Mouse (Mus musculus) splenic B cell, adult 2 months (primary cell): Measurements from ENCODE around the gene Gabarapl2.

Experiments used
- DNase-seq: peaks from one replicate; pipeline ENCODE4 v3.0.0-alpha.2; 2011; ENCODE audit warnings: low read depth, low spot score
- H3K27me3 ChIP-seq: 2 replicates; pipeline ENCODE4 v1.6.1; 2012; ENCODE audit warnings: mild to moderate bottlenecking, low read length, moderate library complexity, mixed read lengths; ENCODE audit not compliant: control insufficient read depth, poor library complexity, insufficient read depth, severe bottlenecking
- H3K36me3 ChIP-seq: 2 replicates; pipeline ENCODE4 v1.6.1; 2012; ENCODE audit warnings: mild to moderate bottlenecking, low read length, moderate library complexity, mixed read lengths; ENCODE audit not compliant: control insufficient read depth, poor library complexity, insufficient read depth, severe bottlenecking

Gene Gabarapl2

DNA sequence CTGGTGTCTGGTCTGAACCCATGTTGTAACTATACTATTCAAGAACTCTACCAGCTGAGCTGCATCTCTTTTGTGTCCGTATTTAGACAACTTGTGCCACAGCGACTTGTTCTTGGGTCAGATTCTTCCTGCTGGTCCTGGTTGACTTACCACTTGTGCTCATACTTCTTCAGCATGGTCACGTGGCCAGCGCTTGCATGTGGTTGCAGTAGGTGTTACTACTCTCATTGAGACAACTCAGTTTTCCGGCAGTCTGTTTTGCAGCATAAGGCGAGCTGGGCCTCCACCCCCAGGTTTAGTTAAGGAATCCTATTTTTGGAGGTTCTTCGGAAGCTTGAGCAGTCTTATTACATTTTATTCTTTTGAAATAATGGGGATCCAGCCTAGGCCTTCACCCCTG is 10.8 kb downstream of the Gabarapl2 start:
- H3K27me3 ChIP-seq: no peaks in the 10 kb centered on the region
- H3K36me3 ChIP-seq: peaks cover 7% of the 10 kb centered on the region; the same call in 1 of the 2 replicates
- peak; percentile 63 for DNase-seq

DNA sequence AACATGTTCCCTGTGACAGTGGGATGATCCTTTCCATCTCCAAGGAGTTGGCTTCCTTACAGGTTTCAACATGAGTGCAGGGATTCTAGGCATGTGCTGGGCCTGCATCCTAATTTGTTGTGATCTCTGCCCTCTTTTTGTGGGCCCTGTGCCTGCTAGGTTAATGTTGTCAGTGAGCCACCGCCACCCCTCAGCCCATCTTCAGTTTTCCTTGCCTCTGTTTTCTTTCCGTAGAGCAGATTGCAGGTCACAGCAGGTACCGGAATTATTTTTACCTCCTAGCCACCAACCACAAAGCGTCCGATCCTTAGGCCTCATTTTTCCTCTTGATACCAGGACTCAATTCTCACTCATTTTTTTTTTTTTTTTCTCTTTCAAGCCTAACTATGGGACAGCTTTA is 11.4 kb downstream of the Gabarapl2 start:
- Histone ChIP-seq H3K36me3 (peaks cover 7% of the 10 kb centered on the region; the same call in 1 of the 2 replicates), H3K27me3 (no peaks in the 10 kb centered on the region)
- DNase-seq: no peak

DNA sequence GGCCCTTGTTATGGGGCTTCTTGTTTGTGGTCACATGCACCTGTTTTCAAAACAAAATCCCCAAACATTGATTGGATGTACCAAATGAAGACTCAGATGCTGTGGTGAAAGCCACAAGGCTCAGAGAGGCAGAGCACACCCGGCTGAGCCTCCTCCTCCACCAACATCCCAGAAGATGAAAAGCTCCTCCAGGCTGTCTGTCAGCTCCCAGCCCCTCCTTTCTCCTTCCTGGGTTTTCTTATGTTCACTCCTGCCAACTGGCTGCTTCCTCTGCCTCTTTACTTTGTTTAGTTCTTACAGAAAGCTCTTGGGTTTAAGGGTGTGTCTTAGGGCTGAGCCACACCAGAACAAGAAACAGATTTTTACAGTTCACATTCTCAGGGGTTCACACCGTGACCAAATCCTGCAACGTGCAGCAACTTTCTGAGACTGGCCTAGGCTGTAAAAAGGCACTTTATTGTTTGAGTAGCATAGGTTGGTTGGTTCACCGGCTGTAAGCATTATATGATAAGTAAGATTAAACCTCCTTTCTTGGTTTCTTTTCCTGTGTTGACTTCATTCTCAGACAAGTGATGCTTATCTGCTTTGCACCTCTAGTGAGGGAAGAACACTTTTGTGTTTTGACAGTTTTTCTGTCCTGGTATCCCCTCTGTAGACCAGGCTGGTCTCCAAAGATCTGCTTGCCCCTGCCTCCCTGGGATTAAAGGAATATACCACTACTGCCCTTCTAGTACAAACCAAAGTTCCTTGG is 14.5 kb downstream of the Gabarapl2 start:
- DNase-seq: no peak
- H3K36me3 ChIP-seq: peaks cover 9% of the 10 kb centered on the region; the same call in 1 of the 2 replicates
- no peaks in the 10 kb centered on the region for H3K27me3 ChIP-seq

DNA sequence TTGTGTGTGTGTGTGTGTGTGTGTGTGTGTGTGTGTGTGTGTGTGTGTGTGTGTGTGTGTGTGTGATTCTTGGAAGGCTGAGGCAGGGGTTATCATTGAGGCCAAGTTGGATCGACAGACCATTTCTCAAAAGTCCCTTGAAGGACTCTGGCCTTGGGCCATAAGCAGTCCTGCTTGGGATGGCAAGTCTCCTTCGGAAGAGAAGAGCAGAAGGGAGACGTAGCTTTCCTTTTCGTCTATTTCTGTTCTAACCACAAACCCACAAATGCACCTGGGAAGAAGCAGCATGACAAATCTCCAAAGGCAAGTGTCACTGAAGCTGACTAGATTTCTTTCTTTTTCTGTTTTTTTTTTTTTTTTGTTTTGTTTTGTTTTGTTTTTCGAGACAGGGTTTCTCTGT is 15.4 kb downstream of the Gabarapl2 start:
- Histone ChIP-seq H3K36me3 (peaks cover 9% of the 10 kb centered on the region; the same call in 1 of the 2 replicates), H3K27me3 (no peaks in the 10 kb centered on the region)
- no peak for DNase-seq

DNA sequence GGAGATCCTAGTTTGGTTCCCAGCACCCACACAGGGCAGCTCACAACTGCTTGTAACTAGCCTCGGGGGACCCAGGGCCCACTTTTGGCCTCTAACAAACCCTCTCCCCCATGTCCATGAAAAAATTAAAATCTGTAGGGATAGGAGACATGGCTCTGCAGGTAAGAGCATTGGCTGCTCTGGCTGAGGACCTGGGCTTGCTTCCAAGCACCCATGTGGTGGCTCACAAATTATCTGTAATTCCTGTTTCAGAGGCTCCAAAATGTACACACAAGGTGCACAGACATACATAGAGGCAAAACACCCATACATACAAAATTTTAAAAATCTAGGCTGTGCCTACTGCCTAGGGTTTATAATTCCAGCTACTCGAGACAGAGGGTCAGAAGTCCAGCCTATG is 16.7 kb downstream of the Gabarapl2 start:
- no peak for DNase-seq
- peaks cover 9% of the 10 kb centered on the region; the same call in 1 of the 2 replicates for H3K36me3 ChIP-seq
- no peaks in the 10 kb centered on the region for H3K27me3 ChIP-seq

DNA sequence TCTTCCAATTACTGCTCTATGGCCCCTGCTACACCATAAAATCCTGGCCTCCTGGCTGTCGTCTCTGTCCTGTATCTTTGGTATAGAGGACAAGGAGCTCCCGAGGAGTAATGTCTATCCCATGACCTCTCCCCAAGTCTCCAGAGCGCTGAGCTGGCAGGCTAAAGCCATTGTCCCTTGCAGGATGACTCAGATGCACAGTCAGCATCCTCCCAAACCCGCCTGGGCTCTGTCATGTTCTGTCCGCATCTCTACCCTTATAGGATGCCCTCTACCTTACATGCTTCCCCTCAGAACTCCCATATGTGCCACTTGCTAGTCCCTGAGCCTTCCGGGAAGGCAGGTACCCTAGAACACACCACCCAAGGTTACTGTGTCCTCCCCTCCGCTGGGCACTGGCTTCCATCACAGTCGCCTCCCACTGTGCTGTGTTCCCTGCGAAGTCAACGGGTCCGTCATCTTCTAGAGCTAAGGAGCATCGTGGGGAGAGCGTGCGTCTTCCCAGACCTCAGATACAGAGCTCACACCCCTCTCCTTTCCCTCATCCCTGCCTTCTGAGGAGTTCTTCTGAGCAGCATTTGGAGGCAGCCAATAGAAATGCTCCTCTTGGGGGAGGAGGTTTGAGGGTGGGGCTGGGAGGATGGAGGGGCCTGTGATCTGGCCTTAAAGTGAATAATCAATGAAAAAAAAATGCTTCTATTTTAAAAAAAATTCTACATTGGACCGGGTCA is 20.3 kb downstream of the Gabarapl2 start:
- Histone ChIP-seq H3K36me3 (peaks cover 2% of the 10 kb centered on the region; the same call in 1 of the 2 replicates), H3K27me3 (no peaks in the 10 kb centered on the region)
- no peak for DNase-seq

DNA sequence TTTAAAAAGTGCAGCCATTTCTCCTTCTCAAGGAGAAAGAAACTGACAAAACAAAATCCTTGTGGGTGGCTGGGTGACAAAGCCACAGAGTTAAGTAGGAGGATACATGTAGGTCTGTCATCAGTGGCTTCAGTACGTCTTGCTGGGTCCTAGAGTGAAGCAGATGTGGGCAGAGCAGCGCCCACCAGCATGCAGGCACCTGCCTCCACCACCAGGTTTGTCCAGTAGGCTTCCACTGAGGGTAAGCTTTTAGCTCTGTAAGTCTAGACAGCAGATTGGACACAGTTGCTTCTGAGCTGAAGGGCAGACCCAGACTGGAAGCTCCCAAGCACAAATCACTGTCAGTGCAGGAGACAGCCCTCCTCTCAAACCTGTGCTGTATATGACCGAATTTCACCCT is 20.8 kb downstream of the Gabarapl2 start:
- H3K27me3 ChIP-seq: no peaks in the 10 kb centered on the region
- H3K36me3 ChIP-seq: peaks cover 2% of the 10 kb centered on the region; the same call in 1 of the 2 replicates
- DNase-seq: no peak

DNA sequence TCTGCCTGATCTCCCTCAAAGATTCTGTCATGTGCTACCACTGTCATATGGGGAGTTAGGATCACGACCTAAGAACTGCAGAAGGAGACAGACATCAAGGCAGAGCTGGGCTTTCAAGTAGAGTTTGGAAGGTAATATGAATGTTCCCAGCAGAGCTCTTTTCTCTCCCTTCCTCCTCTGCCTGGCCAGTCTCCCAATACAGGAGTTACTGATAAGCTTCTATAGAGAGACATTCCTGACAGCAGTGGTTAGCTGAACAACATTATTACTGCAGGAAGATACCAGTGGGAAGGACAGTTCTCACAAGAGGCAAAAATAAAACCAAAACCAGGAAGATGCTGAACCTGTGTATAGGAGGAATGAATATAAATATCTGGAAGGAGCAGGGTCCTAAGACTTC is 22.1 kb downstream of the Gabarapl2 start:
- Histone ChIP-seq H3K27me3 (no peaks in the 10 kb centered on the region), H3K36me3 (no peaks in the 10 kb centered on the region)
- DNase-seq: no peak

DNA sequence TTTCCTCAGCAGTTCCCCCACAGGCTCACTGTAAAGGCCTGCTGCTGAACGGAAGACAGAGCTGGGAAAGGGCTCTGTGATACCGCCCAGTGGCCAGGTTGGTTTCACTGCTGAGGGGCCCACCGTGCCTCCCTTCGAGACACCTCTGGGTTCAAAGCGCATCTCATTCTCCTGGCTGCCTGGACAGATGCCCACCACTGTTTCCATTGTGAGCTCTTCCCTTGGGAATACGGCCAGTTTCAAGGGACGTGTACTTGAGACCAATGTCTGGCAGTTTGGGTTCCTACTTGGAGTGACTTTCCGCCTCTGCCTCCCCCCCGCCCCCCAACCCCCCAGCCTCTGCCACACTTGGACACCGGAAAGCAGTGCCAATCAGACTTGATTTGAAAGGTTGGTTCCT is 22.6 kb downstream of the Gabarapl2 start:
- Histone ChIP-seq H3K36me3 (no peaks in the 10 kb centered on the region), H3K27me3 (no peaks in the 10 kb centered on the region)
- DNase-seq: no peak

DNA sequence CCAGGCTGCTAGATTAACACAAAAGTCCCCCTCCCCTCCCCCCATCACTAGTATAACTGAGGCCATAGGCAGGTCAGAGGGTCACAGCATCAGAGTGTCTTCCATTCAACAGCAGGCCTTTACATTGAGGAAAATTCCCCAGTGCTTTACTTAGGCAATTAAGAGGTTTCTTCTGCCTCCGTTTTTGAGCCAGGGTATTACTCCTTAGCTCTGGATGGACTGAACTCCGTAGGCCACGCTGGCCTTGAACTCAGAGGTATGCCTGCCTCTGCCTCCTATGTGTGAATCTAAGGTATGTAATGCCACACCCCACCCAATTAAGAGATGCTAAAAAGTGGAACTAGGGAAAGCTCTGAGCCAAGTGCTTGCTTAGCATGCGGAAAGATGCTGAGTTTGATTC is 23.0 kb downstream of the Gabarapl2 start:
- no peak for DNase-seq
- Histone ChIP-seq H3K36me3 (no peaks in the 10 kb centered on the region), H3K27me3 (no peaks in the 10 kb centered on the region)

DNA sequence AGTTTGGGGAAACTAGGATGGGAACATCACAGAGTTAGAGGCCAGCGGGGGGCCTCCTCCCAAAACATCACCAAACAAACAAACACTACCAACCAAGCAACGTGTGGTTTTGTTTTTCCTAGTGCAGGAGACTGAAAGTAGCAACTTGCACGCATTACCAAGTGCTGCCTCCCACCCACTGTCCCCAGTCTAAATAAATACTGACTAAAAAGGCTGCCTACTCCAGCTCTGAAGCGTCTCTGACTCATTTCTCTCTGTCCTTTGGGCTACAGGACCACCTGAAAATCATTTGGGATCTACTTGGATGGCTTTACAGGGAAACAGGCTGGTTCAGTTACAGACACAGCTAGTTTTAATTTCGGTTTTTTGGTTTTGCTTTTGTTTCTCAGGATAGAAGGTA is 23.8 kb downstream of the Gabarapl2 start:
- DNase-seq: no peak
- H3K36me3 ChIP-seq: no peaks in the 10 kb centered on the region
- H3K27me3 ChIP-seq: no peaks in the 10 kb centered on the region

DNA sequence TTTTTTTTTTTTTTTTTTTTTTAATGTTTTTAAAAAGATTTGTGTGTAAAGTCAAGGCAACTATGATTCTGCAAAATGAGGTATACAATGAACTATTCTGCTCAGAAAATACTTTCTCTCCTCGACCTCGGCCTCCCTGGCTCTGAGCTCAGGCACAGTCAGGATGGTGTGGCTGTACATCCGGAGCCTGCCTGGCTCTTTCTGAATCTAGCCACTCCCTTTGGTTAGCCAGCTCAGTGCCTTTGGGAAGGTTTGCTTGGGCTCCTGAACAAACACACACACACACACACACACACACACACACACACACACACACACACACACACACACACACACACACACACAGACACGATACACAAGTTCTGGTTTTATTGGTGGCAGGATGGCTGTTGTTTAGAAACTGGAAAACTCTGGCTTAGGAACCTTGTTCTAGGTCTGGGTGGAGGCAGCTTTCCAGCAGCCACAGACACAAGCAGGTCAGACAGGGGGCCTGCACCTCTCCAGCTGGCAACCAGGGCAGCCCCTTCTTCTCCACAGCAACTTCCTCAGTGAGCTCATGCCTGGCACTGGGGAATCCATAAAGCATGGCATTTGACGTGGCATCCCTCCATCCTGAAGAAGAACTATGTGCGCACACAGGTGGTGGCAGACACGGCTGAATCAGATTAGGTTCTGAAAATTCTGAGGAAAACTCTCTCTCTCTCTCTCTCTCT is 24.5 kb downstream of the Gabarapl2 start:
- no peak for DNase-seq
- Histone ChIP-seq H3K27me3 (no peaks in the 10 kb centered on the region), H3K36me3 (no peaks in the 10 kb centered on the region)

DNA sequence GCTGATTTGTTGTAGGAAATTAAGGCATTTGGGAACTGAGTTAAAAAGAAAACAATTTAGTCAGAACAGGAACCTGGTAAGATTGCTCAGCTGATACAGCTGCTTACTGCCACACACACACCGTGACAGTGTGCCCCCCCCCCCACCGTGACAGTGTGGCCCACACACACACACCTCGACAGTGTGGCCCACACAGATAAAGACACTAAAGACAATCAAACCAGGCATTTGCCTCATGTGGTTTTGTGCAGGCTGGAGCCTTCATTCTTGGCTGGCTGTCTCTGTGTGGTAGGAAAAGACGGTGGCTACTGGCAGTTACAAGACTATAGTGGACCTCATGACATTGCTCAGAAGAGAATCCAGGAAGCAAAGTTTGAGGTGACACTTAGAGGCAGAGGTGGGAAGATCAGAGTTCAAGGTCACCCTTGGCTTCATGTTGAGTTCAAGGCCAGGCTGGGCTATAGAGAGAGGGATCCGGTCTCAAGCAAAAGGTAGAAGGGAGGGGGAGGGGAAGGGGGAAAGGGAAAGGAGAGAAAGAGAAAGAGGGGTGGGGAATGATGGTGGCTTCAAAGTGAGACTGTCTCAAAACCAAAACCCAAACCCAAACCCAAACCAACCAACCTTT is 26.9 kb downstream of the Gabarapl2 start:
- H3K27me3 ChIP-seq: no peaks in the 10 kb centered on the region
- no peaks in the 10 kb centered on the region for H3K36me3 ChIP-seq
- no peak for DNase-seq

DNA sequence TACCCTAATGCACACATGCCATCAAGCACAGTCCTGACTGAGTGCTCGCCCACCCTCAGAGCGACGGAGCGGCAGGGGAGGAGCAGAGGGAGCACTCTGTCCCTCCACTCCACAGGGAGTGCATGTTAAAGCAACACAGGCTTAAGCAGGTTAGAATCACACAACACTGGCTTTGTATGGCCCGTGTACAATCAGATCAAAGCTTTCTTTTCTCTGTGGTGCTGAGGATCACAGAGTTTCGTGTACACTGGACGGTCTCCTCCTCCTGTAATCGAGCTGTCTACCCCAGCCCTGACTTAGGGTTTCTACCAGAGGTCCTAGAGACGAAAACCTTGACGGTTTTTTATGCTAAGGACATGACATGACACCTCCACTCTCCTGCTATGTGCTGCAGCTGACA is 28.0 kb downstream of the Gabarapl2 start:
- Histone ChIP-seq H3K36me3 (no peaks in the 10 kb centered on the region; the same call in 1 of the 2 replicates), H3K27me3 (no peaks in the 10 kb centered on the region)
- DNase-seq: no peak
